ENCODE assay signal across 25 mouse cellular contexts in genomic region chr7:41497871-41498270, GRCm38 (mm10). TPM values are rescaled to one million over a fixed set of nuclear protein-coding genes. Genes with fewer than 3 reads are reported as not detected.
DNase-seq lines count a peak whose midpoint lies in the region; ATAC-seq lines count a peak whose summit lies in the region.
"Had no signal": no experiment of that assay in that cellular context is flagged by ENCODE, and none has a peak within 500 bp of the region (broad histone marks: within the 10 kb centered on the region; RNA-seq: fewer than 3 reads in every experiment).

No protein-coding gene starts in this region.

- H3K9ac ChIP-seq in heart, embryonic 11.5 days (ENCODE audit: low read depth, low read length) = no peak overlapping the region
- H3K9ac ChIP-seq: heart, embryonic 13.5 days; kidney, embryonic 15.5 days; midbrain, embryonic 12.5 days; neural tube, embryonic 15.5 days had no signal

- H3K36me3 ChIP-seq in heart, embryonic 11.5 days (ENCODE audit: control insufficient read depth, insufficient read depth, low read length) = peaks cover 3% of the 10 kb centered on the region; the same call in 1 of the 2 replicates

- 98% methylated on average over 2 of the region's 2 CpGs for WGBS in heart, embryonic 11.5 days (ENCODE audit: insufficient replicate concordance)

- H3K27me3 ChIP-seq in heart, embryonic 11.5 days (ENCODE audit: control insufficient read depth, insufficient read depth, low read length) = no peaks in the 10 kb centered on the region
- H3K27me3 ChIP-seq: heart, embryonic 13.5 days; kidney, embryonic 15.5 days; midbrain, embryonic 12.5 days; neural tube, embryonic 15.5 days had no signal

- no peaks in the 10 kb centered on the region for H3K9me3 ChIP-seq in heart, embryonic 11.5 days (replicated peaks; ENCODE audit: control insufficient read depth, low read length)

- no peak overlapping the region for H3K4me3 ChIP-seq in heart, embryonic 11.5 days (ENCODE audit: low read depth, low read length)
- H3K4me3 ChIP-seq: midbrain, embryonic 12.5 days had no signal

- H3K27ac ChIP-seq in heart, embryonic 11.5 days (ENCODE audit: low read depth, low read length) = no peak overlapping the region
- H3K27ac ChIP-seq: forebrain, embryonic 10.5 days; heart, embryonic 13.5 days; hindbrain, postnatal 0 days; kidney, embryonic 15.5 days; limb, embryonic 10.5 days; midbrain, embryonic 12.5 days; neural tube, embryonic 15.5 days had no signal

- no peaks in the 10 kb centered on the region for H3K4me1 ChIP-seq in heart, embryonic 11.5 days (ENCODE audit: control insufficient read depth, insufficient read depth, low read length)
- H3K4me1 ChIP-seq: kidney, embryonic 15.5 days; limb, embryonic 10.5 days; midbrain, embryonic 12.5 days had no signal

- DNase-seq in heart, adult 11 months = peak; percentile 92
- peak; percentile 33 to 37 for DNase-seq in right cerebral cortex, postnatal 10 days (ENCODE audit: low spot score in 2 of 2)
- no peak for DNase-seq in right cerebral cortex, adult 18-20 months
- peak; percentile 38 for DNase-seq in cerebellum, adult 8-10 months
- peak; percentile 59 for DNase-seq in cerebellum, adult 9-10 months
- no peak for DNase-seq in frontal cortex, postnatal 36 days (ENCODE audit: low spot score in 2 of 2)
- DNase-seq: adrenal gland, postnatal 14 days; gastrocnemius, postnatal 14 days; liver; liver, postnatal 0 days; right cerebral cortex, postnatal 25 days had no signal

- no peak overlapping the region for H3K4me2 ChIP-seq in heart, embryonic 11.5 days

- no peak for ATAC-seq in heart, embryonic 11.5 days (replicated peaks; ENCODE audit: insufficient number of reproducible peaks, low FRiP score, low TSS enrichment)
- ATAC-seq: forebrain, embryonic 16.5 days; hindbrain, postnatal 0 days; intestine, embryonic 16.5 days; liver, postnatal 0 days; lung, postnatal 0 days had no signal

RNA-seq across cellular contexts. Expression of gene Gm20449, which starts 1.3 kb away (rescaled TPM):
- polyA plus RNA-seq in heart, embryonic 11.5 days (2014; fragmentation: Nextera tagmentation; extraction: Ambion mirVana) = 0.07 TPM in 1 of 2 replicates, not detected in the other
- polyA plus RNA-seq: C2C12; forebrain, embryonic 10.5 days; intestine, embryonic 16.5 days; large intestine, adult 2 months; liver, postnatal 0 days; spleen, adult 2 months had no signal

RNA-seq across cellular contexts. Expression of gene AW146154, which starts 1.8 kb away (rescaled TPM):
- 4.9 and 7.3 TPM in 2 replicates for polyA plus RNA-seq in heart, embryonic 11.5 days (2014; fragmentation: Nextera tagmentation; extraction: Ambion mirVana)

RNA-seq across cellular contexts. Expression of gene Vmn2r57, which starts 49.4 kb away (rescaled TPM):
- 0.10 and 0.21 TPM in 2 replicates for polyA plus RNA-seq in heart, embryonic 11.5 days (2014; fragmentation: Nextera tagmentation; extraction: Ambion mirVana)
- polyA plus RNA-seq: C2C12; lung, postnatal 0 days had no signal

Comparison
In these comparisons a context has a peak if more than half of its experiments do, and no peak if none do; other contexts are left out.
1. DNase-seq: peak in heart, adult 11 months (single experiment), right cerebral cortex, postnatal 10 days (2 of 2), cerebellum, adult 8-10 months (single experiment) and cerebellum, adult 9-10 months (single experiment); none in right cerebral cortex, adult 18-20 months (single experiment) and frontal cortex, postnatal 36 days (0 of 2).